Mouse (Mus musculus) limb, embryonic 10.5 days (tissue): ENCODE measurements around the gene Nfyc. TPM values are rescaled to one million over a fixed set of nuclear protein-coding genes. Genes with fewer than 3 reads are reported as not detected.
A peak's percentile ranks its signal among the peaks of the same experiment; 100 is the strongest.

Experiments used
- DNase-seq: peaks from one replicate; pipeline ENCODE4 v3.0.0-alpha.2; 2017; ENCODE audit warnings: low spot score
- H3K27ac ChIP-seq: fragments of 300-500 bp; sonication (generic); 2 replicates; pipeline ENCODE4 v1.5.1; 2016; ENCODE audit warnings: mild to moderate bottlenecking
- H3K27me3 ChIP-seq: fragments of 300-500 bp; sonication (generic); 2 replicates; pipeline ENCODE4 v1.6.1; 2016; ENCODE audit warnings: low read depth, mild to moderate bottlenecking; ENCODE audit not compliant: poor library complexity, severe bottlenecking
- H3K36me3 ChIP-seq: fragments of 300-500 bp; sonication (generic); 2 replicates; pipeline ENCODE4 v1.6.1; 2016; ENCODE audit warnings: mild to moderate bottlenecking, moderate library complexity
- H3K4me1 ChIP-seq: fragments of 300-500 bp; sonication (generic); 2 replicates; pipeline ENCODE4 v1.6.1; 2016
- H3K4me3 ChIP-seq: fragments of 300-500 bp; sonication (generic); 2 replicates; pipeline ENCODE4 v1.5.1; 2016; ENCODE audit warnings: mild to moderate bottlenecking, moderate library complexity
- H3K9me3 ChIP-seq: fragments of 300-500 bp; sonication (generic); replicated peaks from 2 replicates; pipeline ENCODE4 v1.6.1; 2016; ENCODE audit warnings: mild to moderate bottlenecking
- WGBS: fragments of 180-500 bp; shearing (Covaris S2); methylation state at CpG from one replicate; pipeline ENCODE4 v1.1.7; 2016; 5-methylcytosine and 5-hydroxymethylcytosine counted together
- polyA plus RNA-seq: library from polyadenylated mRNA; unstranded; fragments of >200 nt; fragmentation: Nextera tagmentation; extraction: Ambion mirVana; gene quantifications from 2 replicates; pipeline ENCODE4 v1.2.1, GENCODE M21; 2016

Gene Nfyc
- polyA plus RNA-seq, 1 experiment from 2014 or later, result 129 TPM

GRCm38 (mm10) chr4:120819871-120820270 is 11.5 kb downstream of the Nfyc start:
- H3K27ac ChIP-seq, result no peak overlapping the region
- WGBS, result 90% methylated on average over 2 of the region's 2 CpGs
- H3K4me3 ChIP-seq, result no peak overlapping the region
- no peaks in the 10 kb centered on the region for H3K9me3 ChIP-seq
- peaks cover 14% of the 10 kb centered on the region for H3K36me3 ChIP-seq
- H3K4me1 ChIP-seq, result peaks cover 36% of the 10 kb centered on the region
- DNase-seq, result no peak
- H3K27me3 ChIP-seq, result no peaks in the 10 kb centered on the region

GRCm38 (mm10) chr4:120819296-120819695 is 12.1 kb downstream of the Nfyc start:
- peaks cover 38% of the 10 kb centered on the region for H3K4me1 ChIP-seq
- WGBS, result 79% methylated on average over 1 of the region's 1 CpGs
- DNase-seq, result no peak

GRCm38 (mm10) chr4:120817951-120818350 is 13.4 kb downstream of the Nfyc start:
- WGBS, result 80% methylated on average over 2 of the region's 2 CpGs
- DNase-seq, result no peak

More at GRCm38 (mm10) chr4:120819296-120819695, 12.1 kb downstream of the Nfyc start:
- Histone ChIP-seq H3K27ac (no peak overlapping the region), H3K36me3 (peaks cover 14% of the 10 kb centered on the region), H3K4me3 (no peak overlapping the region), H3K9me3 (no peaks in the 10 kb centered on the region), H3K27me3 (no peaks in the 10 kb centered on the region)

GRCm38 (mm10) chr4:120817002-120817774 is 14.2 kb downstream of the Nfyc start:
- no peaks in the 10 kb centered on the region for H3K27me3 ChIP-seq
- WGBS, result 11% methylated on average over 3 of the region's 3 CpGs
- peak; percentile 64 for DNase-seq

More at GRCm38 (mm10) chr4:120817951-120818350, 13.4 kb downstream of the Nfyc start:
- peaks cover 9% of the 10 kb centered on the region; the same call in 1 of the 2 replicates for H3K36me3 ChIP-seq
- no peak overlapping the region for H3K27ac ChIP-seq
- H3K4me3 ChIP-seq, result no peak overlapping the region
- H3K27me3 ChIP-seq, result no peaks in the 10 kb centered on the region
- peaks cover 44% of the 10 kb centered on the region for H3K4me1 ChIP-seq
- H3K9me3 ChIP-seq, result no peaks in the 10 kb centered on the region

GRCm38 (mm10) chr4:120815622-120816334 is 15.6 kb downstream of the Nfyc start:
- H3K4me1 ChIP-seq, result peaks cover 44% of the 10 kb centered on the region
- peak overlapping the region; percentile 91 for H3K27ac ChIP-seq
- no peaks in the 10 kb centered on the region for H3K27me3 ChIP-seq
- peak; percentile 71 for DNase-seq
- no peaks in the 10 kb centered on the region for H3K9me3 ChIP-seq
- WGBS, result 10% methylated on average over 10 of the region's 10 CpGs
- H3K36me3 ChIP-seq, result peaks cover 7% of the 10 kb centered on the region; the same call in 1 of the 2 replicates
- peak overlapping the region; percentile 58 for H3K4me3 ChIP-seq

More at GRCm38 (mm10) chr4:120817002-120817774, 14.2 kb downstream of the Nfyc start:
- Histone ChIP-seq H3K4me1 (peaks cover 44% of the 10 kb centered on the region), H3K27ac (peak overlapping the region; percentile 91), H3K36me3 (peaks cover 7% of the 10 kb centered on the region; the same call in 1 of the 2 replicates), H3K9me3 (no peaks in the 10 kb centered on the region), H3K4me3 (peak overlapping the region; percentile 58)

GRCm38 (mm10) chr4:120815163-120815562 is 16.2 kb downstream of the Nfyc start:
- H3K4me3 ChIP-seq, result peak overlapping the region; percentile 58
- H3K27ac ChIP-seq, result peak overlapping the region; percentile 91
- WGBS, result 35% methylated on average over 4 of the region's 4 CpGs

GRCm38 (mm10) chr4:120814171-120814570 is 17.2 kb downstream of the Nfyc start:
- Histone ChIP-seq H3K4me3 (peak overlapping the region; percentile 58), H3K27ac (peak overlapping the region; percentile 91), H3K36me3 (no peaks in the 10 kb centered on the region), H3K4me1 (peaks cover 44% of the 10 kb centered on the region), H3K27me3 (no peaks in the 10 kb centered on the region), H3K9me3 (no peaks in the 10 kb centered on the region)
- 71% methylated on average over 4 of the region's 4 CpGs for WGBS
- DNase-seq, result no peak

More at GRCm38 (mm10) chr4:120815163-120815562, 16.2 kb downstream of the Nfyc start:
- Histone ChIP-seq H3K4me1 (peaks cover 44% of the 10 kb centered on the region), H3K9me3 (no peaks in the 10 kb centered on the region), H3K27me3 (no peaks in the 10 kb centered on the region), H3K36me3 (peaks cover 7% of the 10 kb centered on the region; the same call in 1 of the 2 replicates)
- DNase-seq, result no peak

GRCm38 (mm10) chr4:120813762-120814161 is 17.6 kb downstream of the Nfyc start:
- H3K4me3 ChIP-seq, result peak overlapping the region; percentile 58
- peak overlapping the region; percentile 91 for H3K27ac ChIP-seq
- DNase-seq, result no peak
- H3K27me3 ChIP-seq, result no peaks in the 10 kb centered on the region
- peaks cover 44% of the 10 kb centered on the region for H3K4me1 ChIP-seq
- H3K36me3 ChIP-seq, result no peaks in the 10 kb centered on the region
- 78% methylated on average over 1 of the region's 1 CpGs for WGBS
- no peaks in the 10 kb centered on the region for H3K9me3 ChIP-seq

- no peak for DNase-seq
- no peaks in the 10 kb centered on the region for H3K4me1 ChIP-seq
- no peaks in the 10 kb centered on the region for H3K27me3 ChIP-seq
- no peak overlapping the region for H3K4me3 ChIP-seq
- H3K36me3 ChIP-seq, result peaks cover 17% of the 10 kb centered on the region
- no peak overlapping the region for H3K27ac ChIP-seq
- no peaks in the 10 kb centered on the region for H3K9me3 ChIP-seq
These were observed 25.6 kb downstream of the Nfyc start for GRCm38 (mm10) chr4:120805816-120806215.

GRCm38 (mm10) chr4:120801446-120801845 is 29.9 kb downstream of the Nfyc start:
- Histone ChIP-seq H3K36me3 (peaks cover 22% of the 10 kb centered on the region), H3K4me3 (no peak overlapping the region), H3K27me3 (no peaks in the 10 kb centered on the region), H3K4me1 (no peaks in the 10 kb centered on the region), H3K27ac (no peak overlapping the region), H3K9me3 (no peaks in the 10 kb centered on the region)
- DNase-seq, result no peak
- WGBS, result 33% methylated on average over 2 of the region's 2 CpGs

- Histone ChIP-seq H3K4me1 (peaks cover 2% of the 10 kb centered on the region), H3K27me3 (no peaks in the 10 kb centered on the region), H3K9me3 (no peaks in the 10 kb centered on the region), H3K27ac (no peak overlapping the region), H3K4me3 (no peak overlapping the region), H3K36me3 (peaks cover 22% of the 10 kb centered on the region)
- no peak for DNase-seq
- 92% methylated on average over 3 of the region's 3 CpGs for WGBS
These were observed 30.7 kb downstream of the Nfyc start for GRCm38 (mm10) chr4:120800691-120801090.

- no peak for DNase-seq
- Histone ChIP-seq H3K4me3 (no peak overlapping the region), H3K36me3 (peaks cover 21% of the 10 kb centered on the region), H3K27ac (no peak overlapping the region), H3K9me3 (no peaks in the 10 kb centered on the region), H3K4me1 (peaks cover 4% of the 10 kb centered on the region), H3K27me3 (no peaks in the 10 kb centered on the region)
- 73% methylated on average over 2 of the region's 2 CpGs for WGBS
These were observed 31.6 kb downstream of the Nfyc start for GRCm38 (mm10) chr4:120799680-120800166.
